Mouse (Mus musculus) heart, adult 2 months (tissue): Measurements from ENCODE around the gene Pex11g.

Experiments used
- CTCF ChIP-seq: fragments of 200-600 bp; IDR thresholded peaks from 2 replicates; pipeline ENCODE4 v1.8.1; 2022; ENCODE audit warnings: antibody characterized with exemption, mild to moderate bottlenecking, moderate library complexity
- EP300 ChIP-seq: fragments of 200-500 bp; IDR thresholded peaks from 2 replicates; pipeline ENCODE4 v1.6.1; 2011; ENCODE audit warnings: low read depth, low read length, control low read depth; ENCODE audit not compliant: insufficient read depth
- POLR2A ChIP-seq: fragments of 200-500 bp; IDR thresholded peaks from 2 replicates; pipeline ENCODE4 v1.6.1; 2011; ENCODE audit warnings: mild to moderate bottlenecking, low read depth, low read length, control low read depth; ENCODE audit not compliant: insufficient read depth

DNA sequence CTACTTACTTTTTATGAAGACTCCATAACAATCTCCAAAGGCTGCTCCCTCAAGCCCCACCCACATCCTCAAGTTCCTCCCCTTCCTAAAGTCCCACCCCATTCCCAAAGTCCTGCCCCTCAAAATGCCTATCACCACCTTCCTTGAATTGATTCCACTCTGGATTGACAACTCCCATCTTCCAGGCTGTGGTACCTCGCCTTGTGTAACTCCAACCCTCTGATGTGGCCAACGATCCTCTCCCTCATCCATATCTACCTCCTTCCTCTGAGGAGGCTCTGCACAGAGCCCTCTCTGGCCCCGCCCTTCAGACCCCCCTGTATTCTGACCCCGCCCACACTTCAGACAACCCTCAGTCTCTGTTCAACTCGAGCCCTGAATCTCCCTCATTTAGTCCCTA, 17.7 kb upstream of the Pex11g start:
- TF ChIP-seq CTCF (no peak), POLR2A (no peak), EP300 (no peak)
